Mouse (Mus musculus) embryonic facial prominence, embryonic 10.5 days (tissue): ENCODE measurements around the gene Tarsl2. TPM values are rescaled to one million over a fixed set of nuclear protein-coding genes. Genes with fewer than 3 reads are reported as not detected.

Experiments
- DNase-seq: peaks from one replicate; pipeline ENCODE4 v3.0.0-alpha.2; 2017; ENCODE audit warnings: low spot score
- H3K27ac ChIP-seq: fragments of 300-500 bp; sonication (generic); replicated peaks from 2 replicates; pipeline ENCODE4 v1.5.1; 2016; ENCODE audit warnings: mild to moderate bottlenecking
- H3K27me3 ChIP-seq: fragments of 300-500 bp; sonication (generic); replicated peaks from 2 replicates; pipeline ENCODE4 v1.6.1; 2016; ENCODE audit warnings: low read depth, mild to moderate bottlenecking; ENCODE audit not compliant: poor library complexity, severe bottlenecking
- H3K36me3 ChIP-seq: fragments of 300-500 bp; sonication (generic); replicated peaks from 2 replicates; pipeline ENCODE4 v1.6.1; 2016; ENCODE audit warnings: mild to moderate bottlenecking, moderate library complexity
- H3K4me1 ChIP-seq: fragments of 300-500 bp; sonication (generic); 2 replicates; pipeline ENCODE4 v1.6.1; 2016
- H3K4me3 ChIP-seq: fragments of 300-500 bp; sonication (generic); 2 replicates; pipeline ENCODE4 v1.5.1; 2016; ENCODE audit warnings: mild to moderate bottlenecking, moderate library complexity
- H3K9me3 ChIP-seq: fragments of 300-500 bp; sonication (generic); 2 replicates; pipeline ENCODE4 v1.6.1; 2016; ENCODE audit warnings: mild to moderate bottlenecking
- WGBS: fragments of 180-500 bp; shearing (Covaris S2); methylation state at CpG from one replicate; pipeline ENCODE4 v1.1.7; 2016; 5-methylcytosine and 5-hydroxymethylcytosine counted together
- polyA plus RNA-seq: library from polyadenylated mRNA; unstranded; fragments of >200 nt; fragmentation: Nextera tagmentation; extraction: Ambion mirVana; gene quantifications from 2 replicates; pipeline ENCODE4 v1.2.1, GENCODE M21; 2016

Gene Tarsl2
- polyA plus RNA-seq, 1 experiment from 2014 or later = 6.6 TPM

GRCm38 (mm10) chr7:65663886-65664285, 19.2 kb downstream of the Tarsl2 start:
- DNase-seq = no peak
- H3K9me3 ChIP-seq = no peaks in the 10 kb centered on the region
- no peak overlapping the region for H3K27ac ChIP-seq
- no peaks in the 10 kb centered on the region for H3K4me1 ChIP-seq
- H3K36me3 ChIP-seq = peaks cover 6% of the 10 kb centered on the region; the same call in 1 of the 2 replicates
- WGBS = 91% methylated on average over 14 of the region's 14 CpGs
- no peak overlapping the region for H3K4me3 ChIP-seq
- H3K27me3 ChIP-seq = no peaks in the 10 kb centered on the region

DNA sequence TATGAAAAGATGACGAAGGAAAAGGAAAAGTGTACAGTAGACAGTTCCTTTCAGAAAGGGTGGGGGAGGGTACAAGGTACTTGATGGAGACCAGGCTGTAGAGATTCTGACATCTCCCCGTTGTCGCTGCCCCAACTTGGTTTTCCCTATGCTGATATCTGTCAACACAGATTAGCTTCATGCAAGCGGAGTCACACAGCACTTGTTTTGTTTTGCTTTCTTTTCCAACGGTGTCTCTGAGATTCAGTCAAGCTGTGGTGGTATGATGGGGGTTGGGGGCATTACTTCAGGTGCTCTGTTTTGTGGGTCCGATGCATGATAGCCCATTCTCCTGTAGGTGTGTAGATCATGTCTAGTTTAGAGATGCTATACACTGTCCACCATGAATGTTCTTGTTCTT, 22.8 kb downstream of the Tarsl2 start:
- Histone ChIP-seq H3K9me3 (no peaks in the 10 kb centered on the region), H3K36me3 (peaks cover 6% of the 10 kb centered on the region; the same call in 1 of the 2 replicates), H3K27ac (no peak overlapping the region), H3K4me1 (no peaks in the 10 kb centered on the region), H3K4me3 (no peak overlapping the region), H3K27me3 (no peaks in the 10 kb centered on the region)
- WGBS = 85% methylated on average over 6 of the region's 6 CpGs
- no peak for DNase-seq

GRCm38 (mm10) chr7:65678050-65678449, 33.4 kb downstream of the Tarsl2 start:
- no peaks in the 10 kb centered on the region for H3K9me3 ChIP-seq
- DNase-seq = no peak
- no peak overlapping the region for H3K4me3 ChIP-seq
- 0 out of 2 replicates have a peak, but pooled peaks cover 3% of the 10 kb centered on the region for H3K36me3 ChIP-seq
- 74% methylated on average over 10 of the region's 10 CpGs for WGBS
- H3K4me1 ChIP-seq = no peaks in the 10 kb centered on the region
- no peaks in the 10 kb centered on the region for H3K27me3 ChIP-seq
- H3K27ac ChIP-seq = no peak overlapping the region

DNA sequence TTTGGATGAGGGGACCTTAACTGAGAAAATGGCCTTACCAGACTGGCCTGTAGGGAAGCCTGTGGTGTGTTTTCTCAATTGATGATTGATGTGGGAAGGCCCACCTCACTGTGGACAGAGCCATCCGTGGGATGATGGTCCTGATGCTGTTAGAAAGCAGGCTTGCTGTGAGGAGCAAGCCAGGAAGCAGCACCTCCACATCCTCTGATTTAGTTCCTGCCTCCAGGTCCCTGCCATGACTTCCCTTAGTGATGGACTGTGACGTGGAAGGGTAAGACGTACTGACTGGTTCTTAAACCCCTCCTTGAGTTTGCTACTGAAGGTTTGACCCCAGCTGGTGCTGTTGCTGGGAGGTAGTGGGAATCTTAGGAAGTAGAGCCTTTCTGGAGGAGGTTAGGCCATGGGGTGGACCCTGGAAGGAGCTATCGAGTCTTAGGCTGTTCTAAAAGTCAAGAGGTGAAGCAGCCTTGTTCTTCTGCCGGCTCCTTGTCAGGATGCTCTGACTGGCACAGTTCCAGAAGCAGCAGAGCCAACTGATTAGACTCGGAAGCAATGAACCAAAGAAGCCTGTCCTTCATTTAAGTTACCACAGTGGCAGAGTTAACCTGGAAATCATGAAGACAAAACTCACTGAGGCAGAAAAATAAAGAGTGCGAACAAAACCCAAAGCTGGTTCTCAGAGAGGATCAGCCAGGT, 34.4 kb downstream of the Tarsl2 start:
- no peaks in the 10 kb centered on the region for H3K27me3 ChIP-seq
- no peak overlapping the region for H3K4me3 ChIP-seq
- H3K9me3 ChIP-seq = no peaks in the 10 kb centered on the region
- WGBS = 82% methylated on average over 7 of the region's 7 CpGs
- H3K4me1 ChIP-seq = no peaks in the 10 kb centered on the region
- DNase-seq = no peak
- H3K36me3 ChIP-seq = 0 out of 2 replicates have a peak, but pooled peaks cover 3% of the 10 kb centered on the region
- H3K27ac ChIP-seq = no peak overlapping the region

DNA sequence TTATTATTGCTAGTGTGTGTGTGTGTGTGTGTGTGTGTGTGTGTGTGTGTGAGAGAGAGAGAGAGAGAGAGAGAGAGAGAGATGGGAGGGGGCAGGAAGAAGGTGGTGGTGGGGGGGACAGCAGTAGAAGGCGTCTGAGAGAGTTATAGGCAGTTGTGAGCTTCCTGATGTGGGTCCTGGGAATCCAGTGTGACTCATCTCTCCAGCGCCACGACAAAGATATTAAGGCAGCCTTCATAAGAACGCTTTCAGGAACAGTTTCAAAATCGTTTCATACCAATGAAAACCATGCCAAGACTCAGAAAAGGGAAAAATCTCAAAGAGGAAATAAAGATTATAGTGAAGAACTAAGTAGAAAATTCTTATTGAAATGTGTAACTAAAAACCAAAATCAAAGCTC, 36.5 kb downstream of the Tarsl2 start:
- Histone ChIP-seq H3K9me3 (no peaks in the 10 kb centered on the region), H3K27ac (no peak overlapping the region), H3K4me3 (no peak overlapping the region), H3K27me3 (no peaks in the 10 kb centered on the region), H3K36me3 (0 out of 2 replicates have a peak, but pooled peaks cover 3% of the 10 kb centered on the region), H3K4me1 (no peaks in the 10 kb centered on the region)
- WGBS = 79% methylated on average over 5 of the region's 5 CpGs
- DNase-seq = no peak

DNA sequence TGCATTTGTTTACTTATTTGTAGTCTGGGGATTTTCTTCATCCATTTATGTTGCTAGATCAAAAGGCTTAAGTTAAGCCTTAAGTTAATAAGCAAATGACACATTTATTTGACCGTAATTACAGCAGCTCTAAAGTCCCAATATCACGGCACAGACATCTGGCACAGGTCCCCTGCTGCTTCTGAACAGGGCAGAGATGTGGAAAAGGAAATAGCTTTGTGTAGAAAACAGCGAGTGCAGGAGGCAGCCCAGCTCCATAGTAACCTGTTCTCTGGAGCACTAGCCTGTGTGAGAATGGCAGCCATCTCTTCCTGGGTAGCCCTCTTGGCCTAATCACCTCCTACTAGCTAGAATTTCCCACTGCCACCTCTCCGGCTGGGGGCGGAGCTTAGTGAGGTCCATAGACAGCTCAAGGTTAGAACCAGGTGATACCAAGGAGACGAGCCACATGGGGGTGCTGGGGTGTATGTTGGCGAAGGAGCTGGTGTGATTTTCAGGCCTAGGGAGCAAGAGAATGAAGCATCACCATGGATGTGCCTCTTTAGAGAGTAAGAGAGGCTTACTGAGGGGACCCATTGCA, 39.6 kb downstream of the Tarsl2 start:
- Histone ChIP-seq H3K27ac (no peak overlapping the region), H3K4me3 (no peak overlapping the region), H3K4me1 (no peaks in the 10 kb centered on the region), H3K27me3 (no peaks in the 10 kb centered on the region), H3K36me3 (0 out of 2 replicates have a peak, but pooled peaks cover 3% of the 10 kb centered on the region), H3K9me3 (no peaks in the 10 kb centered on the region)
- WGBS = 60% methylated on average over 7 of the region's 7 CpGs
- no peak for DNase-seq

DNA sequence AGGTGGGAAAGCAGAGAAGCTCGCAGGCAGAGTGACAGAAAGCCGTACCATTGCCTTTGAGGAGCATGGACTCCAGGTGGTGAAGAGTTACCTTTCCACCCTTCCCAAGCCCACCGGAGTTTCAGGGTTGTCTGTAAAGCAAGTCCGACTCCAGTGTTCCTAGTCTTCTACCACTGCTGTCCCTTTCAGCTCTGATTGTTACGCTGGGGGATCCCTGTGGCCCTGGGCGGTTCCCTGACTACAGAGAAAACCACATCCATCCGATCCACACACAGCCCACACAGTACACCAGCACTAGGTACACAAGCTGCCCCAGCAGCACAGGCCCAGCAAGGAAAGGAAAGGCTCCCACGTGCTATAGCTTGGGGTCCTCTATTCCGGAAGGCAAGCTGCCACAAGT, 42.0 kb downstream of the Tarsl2 start:
- 91% methylated on average over 9 of the region's 9 CpGs for WGBS
- Histone ChIP-seq H3K4me1 (no peaks in the 10 kb centered on the region), H3K4me3 (no peak overlapping the region), H3K36me3 (0 out of 2 replicates have a peak, but pooled peaks cover 3% of the 10 kb centered on the region), H3K27me3 (no peaks in the 10 kb centered on the region), H3K9me3 (no peaks in the 10 kb centered on the region), H3K27ac (no peak overlapping the region)
- no peak for DNase-seq

DNA sequence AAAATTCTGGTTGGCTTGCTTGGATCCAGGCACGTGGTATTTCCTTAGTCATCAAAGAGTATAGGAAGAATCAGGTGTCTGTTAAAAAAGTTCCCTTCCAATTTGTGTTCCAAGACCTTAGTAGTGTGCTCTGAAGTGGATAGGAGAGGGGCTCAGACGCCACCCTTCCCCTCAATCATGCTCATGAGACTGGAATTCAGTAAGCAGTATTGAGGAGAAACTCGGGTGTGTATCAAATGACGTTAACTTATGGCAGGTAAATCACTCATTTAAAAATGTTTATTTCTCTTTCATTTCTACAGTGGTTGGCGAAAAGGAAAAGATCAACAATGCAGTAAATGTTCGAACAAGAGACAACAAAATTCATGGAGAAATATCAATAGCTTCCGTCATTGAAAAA, 46.2 kb downstream of the Tarsl2 start, which contains the start of gene Tm2d3:
Gene Tm2d3, plus strand, starts transcription at position 301 of the 400 bp plus-strand sequence.
- H3K4me1 ChIP-seq = peaks cover 20% of the 10 kb centered on the region
- H3K27ac ChIP-seq = no peak within 1 kb of the TSS
- no peak for DNase-seq
- WGBS = 88% methylated on average over 7 of the region's 7 CpGs
- no peak within 1 kb of the TSS for H3K4me3 ChIP-seq
- H3K9me3 ChIP-seq = no peaks in the 10 kb centered on the region
- H3K27me3 ChIP-seq = no peaks in the 10 kb centered on the region
- H3K36me3 ChIP-seq = peaks cover 12% of the 10 kb centered on the region

DNA sequence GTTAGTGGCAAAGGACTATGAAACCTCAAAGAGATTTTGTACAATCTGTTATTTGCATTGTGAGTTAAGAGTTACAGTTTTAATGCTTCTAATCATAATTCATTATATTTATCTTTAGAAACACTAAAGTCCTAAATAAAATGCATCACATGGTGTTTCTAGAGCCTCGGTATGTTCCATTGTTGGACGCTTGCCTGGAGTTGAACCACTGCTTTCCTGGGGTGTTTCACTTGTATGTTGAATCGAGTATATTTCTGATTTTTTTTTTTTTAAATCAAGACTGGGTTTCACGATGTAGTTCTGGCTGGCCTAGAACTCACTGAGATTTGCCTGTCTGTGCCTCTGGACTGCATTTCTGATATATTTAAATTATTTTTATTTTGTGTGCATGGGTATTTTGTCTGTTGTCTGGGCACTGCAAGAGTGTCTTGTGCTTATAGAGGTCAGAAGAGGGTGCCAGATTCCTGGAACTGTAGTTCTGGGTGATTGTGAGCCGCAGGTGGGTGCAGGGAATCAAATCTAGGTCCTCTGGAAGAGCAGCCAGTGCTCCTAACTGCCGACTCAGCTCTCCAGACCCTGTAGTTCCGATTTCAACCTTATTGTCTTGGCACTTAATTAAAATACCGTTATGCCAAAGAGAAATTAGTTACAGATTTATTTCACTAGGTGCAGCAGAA, 47.4 kb downstream of the Tarsl2 start:
- no peaks in the 10 kb centered on the region for H3K9me3 ChIP-seq
- 86% methylated on average over 8 of the region's 8 CpGs for WGBS
- peaks cover 20% of the 10 kb centered on the region for H3K4me1 ChIP-seq
- H3K4me3 ChIP-seq = 0 out of 2 replicates have a peak overlapping the region, but pooled peaks have one; percentile 87
- no peak overlapping the region for H3K27ac ChIP-seq
- no peaks in the 10 kb centered on the region for H3K27me3 ChIP-seq
- H3K36me3 ChIP-seq = peaks cover 21% of the 10 kb centered on the region
- no peak for DNase-seq

- Histone ChIP-seq H3K4me3 (peak overlapping the region; percentile 87), H3K27me3 (no peaks in the 10 kb centered on the region), H3K27ac (peak overlapping the region; percentile 95), H3K36me3 (peaks cover 29% of the 10 kb centered on the region), H3K4me1 (peaks cover 20% of the 10 kb centered on the region), H3K9me3 (no peaks in the 10 kb centered on the region)
- WGBS = 3% methylated on average over 10 of the region's 10 CpGs
- DNase-seq = no peak
These were observed 48.2 kb downstream of the Tarsl2 start for GRCm38 (mm10) chr7:65692883-65693282.

GRCm38 (mm10) chr7:65693301-65693821, 48.7 kb downstream of the Tarsl2 start:
- no peaks in the 10 kb centered on the region for H3K27me3 ChIP-seq
- peak overlapping the region; percentile 95 for H3K27ac ChIP-seq
- peak overlapping the region; percentile 87 for H3K4me3 ChIP-seq
- under 1% methylated on average over 52 of the region's 52 CpGs for WGBS
- peak; percentile 91 for DNase-seq
- no peaks in the 10 kb centered on the region for H3K9me3 ChIP-seq
- peaks cover 20% of the 10 kb centered on the region for H3K4me1 ChIP-seq
- peaks cover 34% of the 10 kb centered on the region for H3K36me3 ChIP-seq

- Histone ChIP-seq H3K36me3 (peaks cover 65% of the 10 kb centered on the region), H3K27me3 (no peaks in the 10 kb centered on the region), H3K9me3 (no peaks in the 10 kb centered on the region), H3K4me1 (peaks cover 20% of the 10 kb centered on the region), H3K27ac (no peak overlapping the region), H3K4me3 (no peak overlapping the region)
- DNase-seq = no peak
- 57% methylated on average over 2 of the region's 2 CpGs for WGBS
These were observed 51.8 kb downstream of the Tarsl2 start for GRCm38 (mm10) chr7:65696450-65696849.
